Mouse (Mus musculus): ENCODE measurements around the gene Nanog. TPM values are rescaled to one million over a fixed set of nuclear protein-coding genes. Genes with fewer than 3 reads are reported as not detected.
"Not testable (repeated sequence)": the region's sequence is repeated elsewhere in the genome, so short reads cannot be mapped to it uniquely, and the experiment has no call there.

The Nanog gene
- polyA plus RNA-seq, 1 experiment = 0.28 TPM

GRCm38 (mm10) chr6:122701816-122702215, 5.5 kb upstream of the Nanog start:
- no peak for DNase-seq
- Histone ChIP-seq H3K4me3 (replicated peaks; ENCODE audit: extremely low read depth, low read depth, low read length) (no peak overlapping the region), H3K4me1 (ENCODE audit: control insufficient read depth, insufficient read depth, low read length) (peaks cover 3% of the 10 kb centered on the region; the same call in 1 of the 2 replicates)
- no peak for TF ChIP-seq CTCF (IDR thresholded peaks at IDR 0.05; ENCODE audit: insufficient read depth, low read length)
- no peak for TF ChIP-seq POLR2A (IDR thresholded peaks at IDR 0.05; ENCODE audit: borderline replicate concordance, extremely low read depth, low read depth, low read length)
- WGBS = 80% methylated on average over 5 of the region's 5 CpGs

- peak; percentile 66 for DNase-seq
- H3K4me3 ChIP-seq (replicated peaks; ENCODE audit: extremely low read depth, low read depth, low read length) = peak overlapping the region; percentile 14
- peaks cover 3% of the 10 kb centered on the region; the same call in 1 of the 2 replicates for H3K4me1 ChIP-seq (ENCODE audit: control insufficient read depth, insufficient read depth, low read length)
- 10% methylated on average over 20 of the region's 20 CpGs for WGBS
- TF ChIP-seq POLR2A (IDR thresholded peaks at IDR 0.05; ENCODE audit: borderline replicate concordance, extremely low read depth, low read depth, low read length) (no peak), CTCF (IDR thresholded peaks at IDR 0.05; ENCODE audit: insufficient read depth, low read length) (no peak)
These were observed 4.7 kb upstream of the Nanog start for GRCm38 (mm10) chr6:122702480-122703124.

- no peak for TF ChIP-seq CTCF (IDR thresholded peaks at IDR 0.05; ENCODE audit: insufficient read depth, low read length)
- TF ChIP-seq POLR2A (IDR thresholded peaks at IDR 0.05; ENCODE audit: borderline replicate concordance, extremely low read depth, low read depth, low read length) = no peak
- Histone ChIP-seq H3K4me1 (ENCODE audit: control insufficient read depth, insufficient read depth, low read length) (peaks cover 3% of the 10 kb centered on the region; the same call in 1 of the 2 replicates), H3K4me3 (replicated peaks; ENCODE audit: extremely low read depth, low read depth, low read length) (no peak overlapping the region)
- no peak for DNase-seq
- WGBS = 23% methylated on average over 6 of the region's 6 CpGs
These were observed 4.0 kb upstream of the Nanog start for GRCm38 (mm10) chr6:122703251-122703650.

- WGBS = 39% methylated on average over 1 of the region's 1 CpGs
These were observed 3.6 kb upstream of the Nanog start for GRCm38 (mm10) chr6:122703706-122704105.

GRCm38 (mm10) chr6:122706337-122706840, 900 bp upstream of the Nanog start:
- WGBS = 62% methylated on average over 12 of the region's 12 CpGs
- TF ChIP-seq POLR2A (IDR thresholded peaks at IDR 0.05; ENCODE audit: borderline replicate concordance, extremely low read depth, low read depth, low read length) (no peak), CTCF (IDR thresholded peaks at IDR 0.05; ENCODE audit: insufficient read depth, low read length) (no peak)
- peaks cover 3% of the 10 kb centered on the region; the same call in 1 of the 2 replicates for H3K4me1 ChIP-seq (ENCODE audit: control insufficient read depth, insufficient read depth, low read length)
- no peak overlapping the region for H3K4me3 ChIP-seq (replicated peaks; ENCODE audit: extremely low read depth, low read depth, low read length)
- no peak for DNase-seq

More at GRCm38 (mm10) chr6:122703706-122704105, 3.6 kb upstream of the Nanog start:
- no peak for TF ChIP-seq POLR2A (IDR thresholded peaks at IDR 0.05; ENCODE audit: borderline replicate concordance, extremely low read depth, low read depth, low read length)
- no peak for TF ChIP-seq CTCF (IDR thresholded peaks at IDR 0.05; ENCODE audit: insufficient read depth, low read length)
- Histone ChIP-seq H3K4me1 (ENCODE audit: control insufficient read depth, insufficient read depth, low read length) (peaks cover 3% of the 10 kb centered on the region; the same call in 1 of the 2 replicates), H3K4me3 (replicated peaks; ENCODE audit: extremely low read depth, low read depth, low read length) (no peak overlapping the region)
- DNase-seq = no peak

- WGBS = 61% methylated on average over 4 of the region's 4 CpGs
- no peak overlapping the region for H3K4me3 ChIP-seq (replicated peaks; ENCODE audit: extremely low read depth, low read depth, low read length)
- no peak for TF ChIP-seq POLR2A (IDR thresholded peaks at IDR 0.05; ENCODE audit: borderline replicate concordance, extremely low read depth, low read depth, low read length)
- no peak for TF ChIP-seq CTCF (IDR thresholded peaks at IDR 0.05; ENCODE audit: insufficient read depth, low read length)
- no peak for DNase-seq
- no peaks in the 10 kb centered on the region for H3K4me1 ChIP-seq (ENCODE audit: control insufficient read depth, insufficient read depth, low read length)
These were observed 1.5 kb downstream of the Nanog start for GRCm38 (mm10) chr6:122708826-122709225.

- WGBS = 66% methylated on average over 2 of the region's 2 CpGs
- Histone ChIP-seq H3K4me1 (ENCODE audit: control insufficient read depth, insufficient read depth, low read length) (no peaks in the 10 kb centered on the region), H3K4me3 (replicated peaks; ENCODE audit: extremely low read depth, low read depth, low read length) (no peak overlapping the region)
- TF ChIP-seq POLR2A (IDR thresholded peaks at IDR 0.05; ENCODE audit: borderline replicate concordance, extremely low read depth, low read depth, low read length) (no peak), CTCF (IDR thresholded peaks at IDR 0.05; ENCODE audit: insufficient read depth, low read length) (no peak)
- no peak for DNase-seq
These were observed 4.2 kb downstream of the Nanog start for GRCm38 (mm10) chr6:122711455-122711854.

- DNase-seq; H3K4me3 ChIP-seq (replicated peaks; ENCODE audit: extremely low read depth, low read depth, low read length); H3K4me1 ChIP-seq (ENCODE audit: control insufficient read depth, insufficient read depth, low read length): not testable (repeated sequence)
- WGBS = 88% methylated on average over 7 of the region's 7 CpGs
These were observed 5.8 kb downstream of the Nanog start for GRCm38 (mm10) chr6:122713116-122713515.

GRCm38 (mm10) chr6:122714707-122715365, 7.5 kb downstream of the Nanog start:
- Histone ChIP-seq H3K4me1 (ENCODE audit: control insufficient read depth, insufficient read depth, low read length) (no peaks in the 10 kb centered on the region), H3K4me3 (replicated peaks; ENCODE audit: extremely low read depth, low read depth, low read length) (no peak overlapping the region)
- DNase-seq = no peak
- TF ChIP-seq POLR2A (IDR thresholded peaks at IDR 0.05; ENCODE audit: borderline replicate concordance, extremely low read depth, low read depth, low read length) = no peak
- TF ChIP-seq CTCF (IDR thresholded peaks at IDR 0.05; ENCODE audit: insufficient read depth, low read length) = no peak
- 42% methylated on average over 7 of the region's 7 CpGs for WGBS

GRCm38 (mm10) chr6:122715886-122716285, 8.6 kb downstream of the Nanog start:
- H3K4me1 ChIP-seq (ENCODE audit: control insufficient read depth, insufficient read depth, low read length) = no peaks in the 10 kb centered on the region
- H3K4me3 ChIP-seq (replicated peaks; ENCODE audit: extremely low read depth, low read depth, low read length) = no peak overlapping the region
- DNase-seq = no peak
- TF ChIP-seq POLR2A (IDR thresholded peaks at IDR 0.05; ENCODE audit: borderline replicate concordance, extremely low read depth, low read depth, low read length) = no peak
- no peak for TF ChIP-seq CTCF (IDR thresholded peaks at IDR 0.05; ENCODE audit: insufficient read depth, low read length)
- 23% methylated on average over 4 of the region's 4 CpGs for WGBS

- H3K4me3 ChIP-seq (replicated peaks; ENCODE audit: extremely low read depth, low read depth, low read length); DNase-seq; H3K4me1 ChIP-seq (ENCODE audit: control insufficient read depth, insufficient read depth, low read length): not testable (repeated sequence)
- 86% methylated on average over 1 of the region's 1 CpGs for WGBS
These were observed 10.9 kb downstream of the Nanog start for GRCm38 (mm10) chr6:122718224-122718623.

Data from lung, adult 2 months (tissue).